Comparison of ENCODE assay signal across 12 mouse cellular contexts in the genomic region with DNA sequence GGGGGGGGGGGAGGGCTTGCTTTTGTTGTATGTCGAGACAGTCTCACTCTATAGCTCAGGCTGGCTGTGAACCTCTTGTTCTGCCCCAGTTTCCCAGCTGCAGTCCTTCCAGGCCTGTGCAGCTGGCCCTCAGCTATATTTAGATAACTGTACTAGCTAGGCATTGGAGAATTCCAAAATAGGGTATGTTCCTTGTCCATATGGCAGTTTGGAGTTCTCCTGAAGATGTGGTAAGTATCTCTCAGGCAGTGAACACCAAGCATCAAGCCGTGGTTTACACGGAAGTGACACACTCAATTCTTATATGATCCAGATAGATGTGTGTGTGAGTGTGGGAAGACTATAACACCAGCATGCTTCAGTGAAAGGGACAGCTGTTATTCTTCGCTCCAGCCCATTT. TPM values are rescaled to one million over a fixed set of nuclear protein-coding genes. Genes with fewer than 3 reads are reported as not detected.
DNase-seq lines count a peak whose midpoint lies in the region; ATAC-seq and TF ChIP-seq lines count a peak whose summit lies in the region.
"Had no signal": no experiment of that assay in that cellular context is flagged by ENCODE, and none has a peak within 500 bp of the region (broad histone marks: within the 10 kb centered on the region; RNA-seq: fewer than 3 reads in every experiment).

No protein-coding gene starts in this region.

- H3K4me1 ChIP-seq in heart, embryonic 13.5 days, result peaks cover 33% of the 10 kb centered on the region
- peaks cover 7% of the 10 kb centered on the region; the same call in 1 of the 2 replicates for H3K4me1 ChIP-seq in lung, postnatal 0 days (ENCODE audit: insufficient read depth, low read depth, low read length)
- H3K4me1 ChIP-seq in stomach, embryonic 16.5 days (ENCODE audit: control insufficient read depth, insufficient read depth, low read length), result peaks cover 23% of the 10 kb centered on the region

- H3K4me3 ChIP-seq in heart, embryonic 13.5 days, result no peak overlapping the region
- no peak overlapping the region for H3K4me3 ChIP-seq in lung, postnatal 0 days (ENCODE audit: low read depth, low read length)
- H3K4me3 ChIP-seq in stomach, embryonic 16.5 days (replicated peaks; ENCODE audit: low read length), result no peak overlapping the region
- H3K4me3 ChIP-seq: hindbrain, embryonic 15.5 days had no signal

- no peak for DNase-seq in heart, adult 9 months (ENCODE audit: low spot score in 2 of 2)
- DNase-seq in lung, postnatal 0 days (ENCODE audit: low spot score), result peak; percentile 60
- DNase-seq in lung, postnatal 36 days, result no peak
- peak; percentile 23 to 65 for DNase-seq in frontal cortex, postnatal 36 days (ENCODE audit: low spot score in 2 of 2)
- DNase-seq in cerebellum, adult 9-10 months, result no peak
- DNase-seq: adrenal gland, postnatal 14 days; kidney, postnatal 14 days; layer of hippocampus, postnatal 36 days had no signal

- 42% methylated on average over 4 of the region's 4 CpGs for WGBS in heart, embryonic 13.5 days
- 57% methylated on average over 4 of the region's 4 CpGs for WGBS in lung, postnatal 0 days
- 40% methylated on average over 4 of the region's 4 CpGs for WGBS in stomach, embryonic 16.5 days

- peak overlapping the region; percentile 73 for H3K27ac ChIP-seq in heart, embryonic 13.5 days (replicated peaks)
- H3K27ac ChIP-seq in lung, postnatal 0 days (ENCODE audit: low read length), result no peak overlapping the region
- peak overlapping the region; percentile 68 for H3K27ac ChIP-seq in stomach, embryonic 16.5 days (ENCODE audit: low read length)
- H3K27ac ChIP-seq: hindbrain, embryonic 15.5 days had no signal

- H3K36me3 ChIP-seq in heart, embryonic 13.5 days, result peaks cover 13% of the 10 kb centered on the region
- no peaks in the 10 kb centered on the region for H3K36me3 ChIP-seq in lung, postnatal 0 days (ENCODE audit: insufficient read depth, low read length)
- no peaks in the 10 kb centered on the region for H3K36me3 ChIP-seq in stomach, embryonic 16.5 days (ENCODE audit: control insufficient read depth, insufficient read depth, low read length)
- H3K36me3 ChIP-seq: hindbrain, embryonic 15.5 days had no signal

- no peaks in the 10 kb centered on the region for H3K27me3 ChIP-seq in heart, embryonic 13.5 days (replicated peaks)
- no peaks in the 10 kb centered on the region for H3K27me3 ChIP-seq in lung, postnatal 0 days (replicated peaks; ENCODE audit: insufficient read depth, low read length)
- no peaks in the 10 kb centered on the region for H3K27me3 ChIP-seq in stomach, embryonic 16.5 days (ENCODE audit: control insufficient read depth, insufficient read depth, low read length)
- H3K27me3 ChIP-seq: hindbrain, embryonic 15.5 days had no signal

- no peak overlapping the region for H3K4me2 ChIP-seq in heart, embryonic 13.5 days
- H3K4me2 ChIP-seq in lung, postnatal 0 days (replicated peaks; ENCODE audit: low read depth, low read length), result no peak overlapping the region
- no peak overlapping the region for H3K4me2 ChIP-seq in stomach, embryonic 16.5 days (ENCODE audit: low read depth, low read length)
- H3K4me2 ChIP-seq: hindbrain, embryonic 15.5 days had no signal

- H3K9me3 ChIP-seq in heart, embryonic 13.5 days, result no peaks in the 10 kb centered on the region
- no peaks in the 10 kb centered on the region for H3K9me3 ChIP-seq in lung, postnatal 0 days (ENCODE audit: low read length)
- H3K9me3 ChIP-seq in stomach, embryonic 16.5 days (replicated peaks; ENCODE audit: control insufficient read depth, low read length), result no peaks in the 10 kb centered on the region
- H3K9me3 ChIP-seq: hindbrain, embryonic 15.5 days had no signal

- ATAC-seq in heart, embryonic 13.5 days (ENCODE audit: extremely low read depth, insufficient number of reproducible peaks, low FRiP score, low TSS enrichment), result no peak
- ATAC-seq in lung, postnatal 0 days, result peak; percentile 8
- ATAC-seq in stomach, embryonic 16.5 days (ENCODE audit: insufficient read depth, low FRiP score), result 0 out of 2 replicates have a peak, but pooled peaks have one; percentile 21

- TF ChIP-seq CTCF in lung, postnatal 0 days (IDR thresholded peaks at IDR 0.05), result no peak

- H3K9ac ChIP-seq in heart, embryonic 13.5 days, result no peak overlapping the region
- H3K9ac ChIP-seq in lung, postnatal 0 days (replicated peaks; ENCODE audit: low read depth), result no peak overlapping the region
- no peak overlapping the region for H3K9ac ChIP-seq in stomach, embryonic 16.5 days (ENCODE audit: low read length)
- H3K9ac ChIP-seq: hindbrain, embryonic 15.5 days had no signal

- TF ChIP-seq EP300 in lung, postnatal 0 days (IDR thresholded peaks at IDR 0.05), result no peak

RNA-seq across cellular contexts. Expression of a gene that starts 2.3 kb away (rescaled TPM):
- 3.0 and 3.2 TPM in 2 replicates for polyA plus RNA-seq in heart, embryonic 13.5 days (2015; fragmentation: Nextera tagmentation; extraction: Ambion mirVana)
- 3.8 and 4.0 TPM in 2 replicates for polyA plus RNA-seq in lung, postnatal 0 days (2015; fragmentation: Nextera tagmentation; extraction: Ambion mirVana)
- polyA plus RNA-seq in stomach, embryonic 16.5 days (2015; fragmentation: Nextera tagmentation; extraction: Ambion mirVana), result 5.3 and 6.2 TPM in 2 replicates

RNA-seq across cellular contexts. Expression of a gene that starts 2.7 kb away (rescaled TPM):
- polyA plus RNA-seq in heart, embryonic 13.5 days (2015; fragmentation: Nextera tagmentation; extraction: Ambion mirVana), result not detected in 2 replicates
- polyA plus RNA-seq in lung, postnatal 0 days (2015; fragmentation: Nextera tagmentation; extraction: Ambion mirVana), result not detected in 2 replicates
- not detected in 2 replicates for polyA plus RNA-seq in stomach, embryonic 16.5 days (2015; fragmentation: Nextera tagmentation; extraction: Ambion mirVana)
- polyA plus RNA-seq: hindbrain, embryonic 15.5 days; liver, embryonic 16.5 days had no signal

RNA-seq across cellular contexts. Expression of a gene that starts 26.5 kb away (rescaled TPM):
- polyA plus RNA-seq in heart, embryonic 13.5 days (2015; fragmentation: Nextera tagmentation; extraction: Ambion mirVana), result 0.24 and 0.39 TPM in 2 replicates
- 0.30 and 0.33 TPM in 2 replicates for polyA plus RNA-seq in lung, postnatal 0 days (2015; fragmentation: Nextera tagmentation; extraction: Ambion mirVana)
- polyA plus RNA-seq in stomach, embryonic 16.5 days (2015; fragmentation: Nextera tagmentation; extraction: Ambion mirVana), result 0.63 and 1.1 TPM in 2 replicates

RNA-seq across cellular contexts. Expression of a gene that starts 53.3 kb away (rescaled TPM):
- polyA plus RNA-seq in heart, embryonic 13.5 days (2015; fragmentation: Nextera tagmentation; extraction: Ambion mirVana), result 454 and 519 TPM in 2 replicates
- polyA plus RNA-seq in lung, postnatal 0 days (2015; fragmentation: Nextera tagmentation; extraction: Ambion mirVana), result 289 and 306 TPM in 2 replicates
- 439 and 513 TPM in 2 replicates for polyA plus RNA-seq in stomach, embryonic 16.5 days (2015; fragmentation: Nextera tagmentation; extraction: Ambion mirVana)

Comparison
In these comparisons a context has a peak if more than half of its experiments do, and no peak if none do; other contexts are left out.
1. DNase-seq: peak in lung, postnatal 0 days (single experiment) and frontal cortex, postnatal 36 days (2 of 2); none in heart, adult 9 months (0 of 2), lung, postnatal 36 days (single experiment) and cerebellum, adult 9-10 months (single experiment).